Mouse (Mus musculus) CH12.LX (cell line): ENCODE results near the gene Wt1. TPM values are rescaled to one million over a fixed set of nuclear protein-coding genes. Genes with fewer than 3 reads are reported as not detected.

Experiments used
- DNase-seq: peaks from one replicate; pipeline ENCODE4 v3.0.0-alpha.2; 2013; ENCODE audit errors: extremely low read depth
- H3K27ac ChIP-seq: 2 replicates; pipeline ENCODE4 v1.5.1; 2012; ENCODE audit warnings: low read depth, mild to moderate bottlenecking, control low read depth, moderate library complexity; ENCODE audit not compliant: insufficient read depth
- H3K27me3 ChIP-seq: replicated peaks from 2 replicates; pipeline ENCODE3; 2012; ENCODE audit warnings: inconsistent platforms
- H3K36me3 ChIP-seq, 2 experiments: replicated peaks in 1 of 2; 2 replicates each; pipeline versions ENCODE3 to v1.6.1; 2012; ENCODE audit warnings: inconsistent platforms in 1 of 2, low read length in 1 of 2, mild to moderate bottlenecking in 1 of 2, mixed read lengths in 1 of 2, moderate library complexity in 1 of 2; ENCODE audit not compliant: control insufficient read depth in 1 of 2, insufficient read depth in 1 of 2
- H3K4me1 ChIP-seq, 2 experiments: 2 replicates each; pipeline ENCODE4 v1.6.1; 2012; ENCODE audit warnings: inconsistent platforms in 1 of 2, moderate library complexity in 1 of 2; ENCODE audit not compliant: insufficient read depth in 2 of 2, control insufficient read depth in 1 of 2
- H3K4me2 ChIP-seq: 2 replicates; pipeline ENCODE4 v1.6.1; 2012; ENCODE audit warnings: low read depth, mild to moderate bottlenecking, control low read depth; ENCODE audit not compliant: poor library complexity, insufficient read depth, severe bottlenecking
- H3K4me3 ChIP-seq, 3 experiments: fragments of 150-350 bp in 1 of 3; sonication (generic) in 1 of 3; replicated peaks in 1 of 3; 2 replicates each; pipeline versions ENCODE3 to v1.5.1; 2011 to 2012; ENCODE audit warnings: low read depth in 2 of 3, low read length in 2 of 3, mild to moderate bottlenecking in 2 of 3, moderate library complexity in 2 of 3, control low read depth in 1 of 3, improper control_type of control experiment in 1 of 3, inconsistent platforms in 1 of 3, mixed read lengths in 1 of 3; ENCODE audit not compliant: poor library complexity in 1 of 3
- H3K79me2 ChIP-seq: replicated peaks from 2 replicates; pipeline ENCODE4 v1.6.1; 2012; ENCODE audit warnings: mild to moderate bottlenecking, moderate library complexity; ENCODE audit not compliant: control insufficient read depth, poor library complexity, insufficient read depth, severe bottlenecking; ENCODE audit errors: extremely low read depth
- H3K9ac ChIP-seq: 2 replicates; pipeline ENCODE4 v1.6.1; 2012; ENCODE audit warnings: low read depth, mild to moderate bottlenecking, control low read depth, moderate library complexity; ENCODE audit not compliant: insufficient read depth
- H3K9me3 ChIP-seq: replicated peaks from 2 replicates; pipeline ENCODE3; 2012; ENCODE audit warnings: low read length, inconsistent platforms, mixed read lengths
- CTCF ChIP-seq, 2 experiments: IDR thresholded peaks in 1 of 2; conservative IDR thresholded peaks in 1 of 2; 2 replicates each; pipeline ENCODE4 v1.5.1; 2011 to 2012; ENCODE audit warnings: low read depth in 2 of 2, low read length in 2 of 2, improper control_type of control experiment in 1 of 2, inconsistent platforms in 1 of 2, mild to moderate bottlenecking in 1 of 2, moderate library complexity in 1 of 2
- E2F4 ChIP-seq: IDR thresholded peaks from 2 replicates; pipeline ENCODE4 v1.6.1; 2011; ENCODE audit warnings: low read depth, low read length, improper control_type of control experiment; ENCODE audit not compliant: insufficient replicate concordance
- EP300 ChIP-seq: IDR thresholded peaks from 2 replicates; pipeline ENCODE4 v1.6.1; 2011; ENCODE audit warnings: low read length, improper control_type of control experiment
- ETS1 ChIP-seq: conservative IDR thresholded peaks from 2 replicates; pipeline ENCODE4 v1.6.1; 2012; ENCODE audit warnings: low read depth, mild to moderate bottlenecking, inconsistent platforms, low read length, improper control_type of control experiment, moderate library complexity
- GABPA ChIP-seq: IDR thresholded peaks from 2 replicates; pipeline ENCODE4 v1.6.1; 2012; ENCODE audit warnings: low read depth, low read length, improper control_type of control experiment, inconsistent platforms; ENCODE audit not compliant: insufficient replicate concordance
- IRF4 ChIP-seq: IDR thresholded peaks from 2 replicates; pipeline ENCODE4 v1.6.1; 2014; ENCODE audit warnings: low read depth, mild to moderate bottlenecking, inconsistent platforms, low read length, improper control_type of control experiment
- JUN ChIP-seq: IDR thresholded peaks from 2 replicates; pipeline ENCODE4 v1.6.1; 2011; ENCODE audit warnings: low read depth, mild to moderate bottlenecking, low read length, improper control_type of control experiment, moderate library complexity; ENCODE audit not compliant: insufficient read depth
- MAX ChIP-seq: IDR thresholded peaks from 2 replicates; pipeline ENCODE4 v1.6.1; 2011; ENCODE audit warnings: low read length, improper control_type of control experiment
- NRF1 ChIP-seq: IDR thresholded peaks from 2 replicates; pipeline ENCODE4 v1.6.1; 2014; ENCODE audit warnings: low read depth, mild to moderate bottlenecking, inconsistent platforms, low read length, improper control_type of control experiment, moderate library complexity
- PAX5 ChIP-seq: IDR thresholded peaks from 2 replicates; pipeline ENCODE4 v1.6.1; 2012; ENCODE audit warnings: low read length, inconsistent platforms, mixed read lengths
- RAD21 ChIP-seq: IDR thresholded peaks from 2 replicates; pipeline ENCODE4 v1.6.1; 2011; ENCODE audit warnings: low read depth, mild to moderate bottlenecking, low read length, improper control_type of control experiment, moderate library complexity
- RCOR1 ChIP-seq: conservative IDR thresholded peaks from 2 replicates; pipeline ENCODE4 v1.6.1; 2012; ENCODE audit warnings: low read depth, mild to moderate bottlenecking, inconsistent platforms, low read length, improper control_type of control experiment
- SIN3A ChIP-seq: IDR thresholded peaks from 2 replicates; pipeline ENCODE4 v1.6.1; 2012; ENCODE audit warnings: low read length, improper control_type of control experiment, inconsistent platforms
- TCF12 ChIP-seq: IDR thresholded peaks from 2 replicates; pipeline ENCODE4 v1.6.1; 2014; ENCODE audit warnings: low read depth, mild to moderate bottlenecking, inconsistent platforms, low read length, improper control_type of control experiment
- UBTF ChIP-seq: IDR thresholded peaks from 2 replicates; pipeline ENCODE4 v1.6.1; 2012; ENCODE audit warnings: low read depth, mild to moderate bottlenecking, inconsistent platforms, low read length, improper control_type of control experiment, moderate library complexity
- USF1 ChIP-seq: IDR thresholded peaks from 2 replicates; pipeline ENCODE4 v1.6.1; 2014; ENCODE audit warnings: low read depth, mild to moderate bottlenecking, inconsistent platforms, low read length, improper control_type of control experiment
- dilution Hi-C: fragments of 300-500 bp; cut with MboI; formaldehyde crosslinking; loops from 2 replicates; pipeline ENCODE4 v1.14.3; 2020; ENCODE audit warnings: low sequenced_read_pairs; ENCODE audit not compliant: extremely low pct_unique_long_range_greater_than_20kb, extremely low pct_ligation_motif_present
- in situ Hi-C: fragments of 300-500 bp; cut with MboI; formaldehyde crosslinking; loops from 3 replicates; pipeline ENCODE4 v1.14.3; 2019; ENCODE audit warnings: low sequenced_read_pairs, low pct_ligation_motif_present, low pct_unique_long_range_greater_than_20kb, mixed read lengths
- polyA plus RNA-seq: library from polyadenylated mRNA; unstranded; fragments of >175 nt; gene quantifications from 2 replicates; pipeline ENCODE4 v1.2.1, GENCODE M21; 2012; ENCODE audit warnings: low read depth; ENCODE audit not compliant: insufficient read length
- total RNA-seq, 2 experiments: library from RNA; depleted of rRNA; stranded (reverse); fragments of 300-350 nt in 1 of 2; fragments of >200 nt in 1 of 2; gene quantifications; 2 replicates each; pipeline ENCODE4 v1.2.3; 2012 to 2014

The Wt1 gene
- total and polyA plus RNA-seq, 3 experiments: not detected

- no peak overlapping the region for H3K4me3 ChIP-seq
- H3K36me3 ChIP-seq: no peaks in the 10 kb centered on the region
- no peak overlapping the region for H3K4me2 ChIP-seq
- dilution Hi-C loops (no loop called here), in situ Hi-C loops (no loop called here)
- no peaks in the 10 kb centered on the region for H3K9me3 ChIP-seq
- H3K27me3 ChIP-seq: no peaks in the 10 kb centered on the region
- no peak overlapping the region for H3K9ac ChIP-seq
- H3K4me1 ChIP-seq: no peaks in the 10 kb centered on the region
- H3K27ac ChIP-seq: no peak overlapping the region
- no peaks in the 10 kb centered on the region for H3K79me2 ChIP-seq
- no peak for DNase-seq
- TF ChIP-seq GABPA: no peak
- TF ChIP-seq CTCF (conservative IDR thresholded peaks at IDR 0.05 in 1 of 2, IDR thresholded peaks at IDR 0.05 in 1 of 2; ENCODE audit: low read depth in 2 of 2, low read length in 2 of 2): no peak
- TF ChIP-seq UBTF: no peak
- TF ChIP-seq IRF4: no peak
Measured at GRCm38 (mm10) chr2:105082256-105082790, 44.0 kb upstream of the Wt1 start.

GRCm38 (mm10) chr2:105084035-105084434 lies 42.3 kb upstream of the Wt1 start:
- H3K9ac ChIP-seq: no peak overlapping the region
- no peaks in the 10 kb centered on the region for H3K27me3 ChIP-seq
- no peaks in the 10 kb centered on the region for H3K9me3 ChIP-seq
- H3K4me2 ChIP-seq: no peak overlapping the region
- H3K79me2 ChIP-seq: no peaks in the 10 kb centered on the region
- no peaks in the 10 kb centered on the region for H3K4me1 ChIP-seq
- no peak overlapping the region for H3K4me3 ChIP-seq
- DNase-seq: no peak
- no peak overlapping the region for H3K27ac ChIP-seq
- no peaks in the 10 kb centered on the region for H3K36me3 ChIP-seq
- TF ChIP-seq E2F4: no peak
- no peak for TF ChIP-seq IRF4
- no peak for TF ChIP-seq USF1
- no peak for TF ChIP-seq JUN
- TF ChIP-seq, all 38 proteins: peak for 0
- dilution Hi-C loops (no loop called here), in situ Hi-C loops (no loop called here)

GRCm38 (mm10) chr2:105086081-105086480 lies 40.2 kb upstream of the Wt1 start:
- no peaks in the 10 kb centered on the region for H3K9me3 ChIP-seq
- H3K27me3 ChIP-seq: no peaks in the 10 kb centered on the region
- no peak for DNase-seq
- H3K9ac ChIP-seq: no peak overlapping the region
- TF ChIP-seq SIN3A (no peak), MAX (no peak), E2F4 (no peak), JUN (no peak), IRF4 (no peak), RCOR1 (no peak), EP300 (no peak), NRF1 (no peak), RAD21 (no peak), TCF12 (no peak), PAX5 (no peak), ETS1 (no peak)
- no peaks in the 10 kb centered on the region for H3K4me1 ChIP-seq
- H3K27ac ChIP-seq: no peak overlapping the region
- dilution Hi-C loops (no loop called here), in situ Hi-C loops (no loop called here)
- no peaks in the 10 kb centered on the region for H3K36me3 ChIP-seq
- H3K79me2 ChIP-seq: no peaks in the 10 kb centered on the region
- no peak overlapping the region for H3K4me3 ChIP-seq
- no peak overlapping the region for H3K4me2 ChIP-seq
